Mouse (Mus musculus): ENCODE data around the gene Gm20388.
A peak's percentile ranks its signal among the peaks of the same experiment; 100 is the strongest.

GRCm38 (mm10) chr8:120247618-120248017, 337.0 kb downstream of the Gm20388 start:
- TF ChIP-seq CTCF (IDR thresholded peaks at IDR 0.05; ENCODE audit: borderline replicate concordance, insufficient read depth, low read depth, low read length) (peak; percentile 35; the same call in 1 of the 2 replicates), POLR2A (IDR thresholded peaks at IDR 0.05; ENCODE audit: borderline replicate concordance, insufficient read depth, low read length) (no peak)
